Mouse (Mus musculus) heart, embryonic 10.5 days (tissue): Measurements from ENCODE around the gene Zfhx3. TPM values are rescaled to one million over a fixed set of nuclear protein-coding genes. Genes with fewer than 3 reads are reported as not detected.

Experiments
- DNase-seq: peaks from one replicate; pipeline ENCODE4 v3.0.0-alpha.2; 2017; ENCODE audit warnings: low spot score
- H3K27ac ChIP-seq: fragments of 300-500 bp; sonication (generic); 2 replicates; pipeline ENCODE4 v1.5.1; 2016; ENCODE audit warnings: mild to moderate bottlenecking
- H3K27me3 ChIP-seq: fragments of 300-500 bp; sonication (generic); 2 replicates; pipeline ENCODE4 v1.6.1; 2016; ENCODE audit warnings: mild to moderate bottlenecking; ENCODE audit not compliant: poor library complexity, insufficient read depth, severe bottlenecking
- H3K36me3 ChIP-seq: fragments of 300-500 bp; sonication (generic); 2 replicates; pipeline ENCODE4 v1.6.1; 2016; ENCODE audit warnings: mild to moderate bottlenecking, moderate library complexity
- H3K4me1 ChIP-seq: fragments of 300-500 bp; sonication (generic); 2 replicates; pipeline ENCODE4 v1.6.1; 2016; ENCODE audit warnings: mild to moderate bottlenecking
- H3K4me3 ChIP-seq: fragments of 300-500 bp; sonication (generic); 2 replicates; pipeline ENCODE4 v1.5.1; 2016; ENCODE audit warnings: mild to moderate bottlenecking, moderate library complexity
- H3K9me3 ChIP-seq: fragments of 300-500 bp; sonication (generic); 2 replicates; pipeline ENCODE4 v1.6.1; 2016; ENCODE audit warnings: mild to moderate bottlenecking, moderate library complexity
- WGBS: fragments of 180-500 bp; shearing (Covaris S2); methylation state at CpG from one replicate; pipeline ENCODE4 v1.1.7; 2016; 5-methylcytosine and 5-hydroxymethylcytosine counted together
- polyA plus RNA-seq: library from polyadenylated mRNA; unstranded; fragments of >200 nt; fragmentation: Nextera tagmentation; extraction: Ambion mirVana; gene quantifications from 2 replicates; pipeline ENCODE4 v1.2.1, GENCODE M21; 2016

Zfhx3 gene
- polyA plus RNA-seq, 1 experiment from 2014 or later: 9.7 TPM

DNA sequence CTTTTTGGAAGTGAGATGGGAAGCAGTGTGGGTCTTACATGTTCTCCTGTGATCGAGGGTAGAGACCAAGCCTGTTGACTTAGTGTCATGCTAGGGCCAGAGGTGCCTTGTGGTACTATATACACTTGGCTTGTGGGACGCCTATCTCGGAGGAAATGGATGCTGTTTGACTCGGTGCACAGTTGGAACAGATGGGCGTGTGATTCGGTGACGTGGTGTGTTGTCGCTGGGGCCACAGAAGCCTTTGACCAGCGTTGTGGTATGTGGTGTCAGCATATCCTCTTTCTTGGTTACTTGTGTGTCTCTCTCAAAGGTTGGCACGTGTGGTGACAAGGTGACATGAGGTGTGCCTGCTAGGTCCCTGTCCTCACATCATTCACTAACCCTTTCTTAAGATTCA lies 795.7 kb downstream of the Zfhx3 start:
- no peaks in the 10 kb centered on the region for H3K27me3 ChIP-seq
- no peaks in the 10 kb centered on the region for H3K9me3 ChIP-seq
- no peak overlapping the region for H3K4me3 ChIP-seq
- peaks cover 51% of the 10 kb centered on the region for H3K4me1 ChIP-seq
- H3K36me3 ChIP-seq: peaks cover 5% of the 10 kb centered on the region; the same call in 1 of the 2 replicates
- 84% methylated on average over 10 of the region's 10 CpGs for WGBS
- DNase-seq: no peak
- H3K27ac ChIP-seq: no peak overlapping the region

DNA sequence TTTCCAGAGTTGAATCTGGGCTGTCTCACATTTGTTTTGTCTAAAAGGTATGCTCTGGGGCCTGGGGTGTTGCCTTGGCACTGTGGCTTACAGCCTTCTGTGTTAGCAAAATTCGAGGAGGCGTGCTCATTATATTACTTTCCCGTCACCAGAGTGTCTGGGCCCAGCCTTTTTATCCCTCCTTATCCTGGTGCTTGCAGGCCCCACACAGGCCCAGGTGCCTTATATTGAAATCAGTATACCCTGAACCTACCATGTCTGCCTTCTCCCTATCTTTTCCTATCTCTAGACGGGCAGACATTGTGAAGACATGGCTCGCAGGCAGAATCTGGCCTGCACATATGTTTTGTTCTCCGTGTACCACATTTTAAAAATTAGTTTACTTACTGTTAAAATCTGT lies 797.1 kb downstream of the Zfhx3 start:
- DNase-seq: no peak
- H3K36me3 ChIP-seq: peaks cover 5% of the 10 kb centered on the region; the same call in 1 of the 2 replicates
- peaks cover 48% of the 10 kb centered on the region for H3K4me1 ChIP-seq
- no peak overlapping the region for H3K27ac ChIP-seq
- H3K4me3 ChIP-seq: no peak overlapping the region
- H3K27me3 ChIP-seq: no peaks in the 10 kb centered on the region
- H3K9me3 ChIP-seq: no peaks in the 10 kb centered on the region
- WGBS: 79% methylated on average over 6 of the region's 6 CpGs

GRCm38 (mm10) chr8:108740443-108740842 lies 798.0 kb downstream of the Zfhx3 start:
- H3K4me3 ChIP-seq: no peak overlapping the region
- H3K4me1 ChIP-seq: peaks cover 47% of the 10 kb centered on the region
- no peak overlapping the region for H3K27ac ChIP-seq
- 87% methylated on average over 13 of the region's 13 CpGs for whole genome bisulfite sequencing
- no peak for DNase-seq
- no peaks in the 10 kb centered on the region for H3K27me3 ChIP-seq
- H3K36me3 ChIP-seq: peaks cover 5% of the 10 kb centered on the region; the same call in 1 of the 2 replicates
- H3K9me3 ChIP-seq: no peaks in the 10 kb centered on the region

GRCm38 (mm10) chr8:108741651-108742050 lies 799.2 kb downstream of the Zfhx3 start:
- peaks cover 46% of the 10 kb centered on the region for H3K4me1 ChIP-seq
- H3K9me3 ChIP-seq: no peaks in the 10 kb centered on the region
- DNase-seq: no peak
- no peaks in the 10 kb centered on the region for H3K27me3 ChIP-seq
- 85% methylated on average over 4 of the region's 4 CpGs for WGBS
- peaks cover 5% of the 10 kb centered on the region; the same call in 1 of the 2 replicates for H3K36me3 ChIP-seq
- H3K4me3 ChIP-seq: no peak overlapping the region
- no peak overlapping the region for H3K27ac ChIP-seq

- Histone ChIP-seq H3K9me3 (no peaks in the 10 kb centered on the region), H3K4me1 (peaks cover 40% of the 10 kb centered on the region), H3K27me3 (no peaks in the 10 kb centered on the region), H3K27ac (no peak overlapping the region), H3K4me3 (no peak overlapping the region), H3K36me3 (peaks cover 5% of the 10 kb centered on the region; the same call in 1 of the 2 replicates)
- WGBS: 87% methylated on average over 10 of the region's 10 CpGs
- no peak for DNase-seq
Observed at GRCm38 (mm10) chr8:108742465-108742864, 800.0 kb downstream of the Zfhx3 start.

DNA sequence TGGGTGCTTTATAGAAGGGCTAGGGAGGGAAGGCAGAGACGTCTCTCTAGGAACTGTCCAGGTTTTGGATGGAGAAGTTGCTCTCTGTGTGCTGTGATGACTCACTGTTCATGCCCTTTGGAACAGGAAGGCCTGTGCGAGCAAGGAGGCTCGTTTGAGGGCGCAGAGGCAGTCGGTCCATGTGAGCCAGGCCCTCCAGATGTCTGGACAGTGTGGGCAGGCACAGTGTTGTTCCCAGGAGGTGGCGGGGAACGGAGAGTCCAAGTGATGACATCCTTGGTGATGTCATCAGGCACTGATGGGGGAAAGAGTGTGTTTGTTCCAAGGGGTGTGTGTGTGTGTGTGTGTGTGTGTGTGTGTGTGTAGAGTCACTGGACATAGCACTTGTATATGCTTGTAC lies 800.8 kb downstream of the Zfhx3 start:
- Histone ChIP-seq H3K27ac (peak overlapping the region; percentile 42; the same call in 1 of the 2 replicates), H3K4me1 (peaks cover 39% of the 10 kb centered on the region), H3K9me3 (no peaks in the 10 kb centered on the region), H3K4me3 (no peak overlapping the region), H3K27me3 (no peaks in the 10 kb centered on the region), H3K36me3 (peaks cover 5% of the 10 kb centered on the region; the same call in 1 of the 2 replicates)
- WGBS: 40% methylated on average over 7 of the region's 7 CpGs
- no peak for DNase-seq

- Histone ChIP-seq H3K4me1 (peaks cover 54% of the 10 kb centered on the region), H3K36me3 (peaks cover 5% of the 10 kb centered on the region; the same call in 1 of the 2 replicates), H3K4me3 (no peak overlapping the region), H3K9me3 (no peaks in the 10 kb centered on the region), H3K27me3 (no peaks in the 10 kb centered on the region), H3K27ac (no peak overlapping the region)
- no peak for DNase-seq
- 87% methylated on average over 7 of the region's 7 CpGs for WGBS
Observed at GRCm38 (mm10) chr8:108745551-108745950, 803.1 kb downstream of the Zfhx3 start.

DNA sequence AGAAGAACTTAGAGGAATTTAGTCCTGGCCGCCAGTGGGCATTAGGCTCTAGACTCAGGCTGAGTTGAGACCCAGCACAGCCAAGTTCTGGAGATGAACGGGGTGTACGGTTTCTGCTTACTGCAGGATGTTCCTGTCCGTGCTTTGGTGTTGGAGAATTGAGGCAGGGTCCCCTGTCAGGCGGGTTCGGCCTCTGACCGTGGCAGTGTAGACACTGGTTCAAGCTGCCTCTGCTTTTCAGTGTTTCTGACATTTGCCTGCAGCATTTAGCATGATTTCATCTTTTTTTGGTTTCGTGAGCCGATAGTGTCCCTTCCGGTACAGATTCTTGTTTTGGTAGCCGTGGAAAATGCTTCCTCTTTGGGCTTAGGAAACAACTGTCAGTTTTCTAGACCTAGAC lies 805.7 kb downstream of the Zfhx3 start:
- DNase-seq: no peak
- H3K27me3 ChIP-seq: no peaks in the 10 kb centered on the region
- H3K36me3 ChIP-seq: no peaks in the 10 kb centered on the region
- H3K4me3 ChIP-seq: no peak overlapping the region
- H3K4me1 ChIP-seq: peaks cover 50% of the 10 kb centered on the region
- no peak overlapping the region for H3K27ac ChIP-seq
- H3K9me3 ChIP-seq: no peaks in the 10 kb centered on the region
- WGBS: 55% methylated on average over 11 of the region's 11 CpGs

- peaks cover 42% of the 10 kb centered on the region for H3K4me1 ChIP-seq
- peak overlapping the region; percentile 65; the same call in 1 of the 2 replicates for H3K27ac ChIP-seq
- WGBS: 15% methylated on average over 6 of the region's 6 CpGs
- DNase-seq: no peak
- no peaks in the 10 kb centered on the region for H3K9me3 ChIP-seq
- no peak overlapping the region for H3K4me3 ChIP-seq
- H3K36me3 ChIP-seq: no peaks in the 10 kb centered on the region
- H3K27me3 ChIP-seq: no peaks in the 10 kb centered on the region
Observed at GRCm38 (mm10) chr8:108748851-108749376, 806.5 kb downstream of the Zfhx3 start.

DNA sequence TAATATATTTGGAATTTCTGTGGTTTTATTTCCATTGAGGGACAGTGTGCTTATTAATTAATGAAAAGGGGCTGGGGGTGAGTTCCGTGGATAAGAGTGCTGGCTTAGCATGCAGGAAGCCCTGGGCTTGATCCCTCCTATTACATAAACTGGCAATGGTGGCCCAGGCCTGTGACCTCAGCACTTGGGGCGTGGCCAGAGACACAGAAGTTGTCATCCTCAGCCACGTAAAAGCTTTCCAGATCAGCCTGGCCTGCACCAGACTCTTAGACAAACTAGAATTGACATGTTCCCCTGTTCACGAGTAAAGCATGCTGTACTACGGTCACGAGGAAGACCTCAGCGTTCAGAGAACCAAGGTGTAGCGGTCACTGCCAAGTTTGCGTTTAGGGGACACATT lies 808.4 kb downstream of the Zfhx3 start:
- H3K9me3 ChIP-seq: no peaks in the 10 kb centered on the region
- WGBS: 85% methylated on average over 9 of the region's 9 CpGs
- H3K4me1 ChIP-seq: peaks cover 37% of the 10 kb centered on the region
- no peak for DNase-seq
- no peaks in the 10 kb centered on the region for H3K27me3 ChIP-seq
- H3K27ac ChIP-seq: no peak overlapping the region
- no peaks in the 10 kb centered on the region for H3K36me3 ChIP-seq
- no peak overlapping the region for H3K4me3 ChIP-seq

- WGBS: 82% methylated on average over 6 of the region's 6 CpGs
- peaks cover 26% of the 10 kb centered on the region for H3K4me1 ChIP-seq
- DNase-seq: no peak
- H3K27me3 ChIP-seq: no peaks in the 10 kb centered on the region
- no peak overlapping the region for H3K27ac ChIP-seq
- no peaks in the 10 kb centered on the region for H3K9me3 ChIP-seq
- H3K4me3 ChIP-seq: no peak overlapping the region
- H3K36me3 ChIP-seq: no peaks in the 10 kb centered on the region
Observed at GRCm38 (mm10) chr8:108754556-108754955, 812.1 kb downstream of the Zfhx3 start.

DNA sequence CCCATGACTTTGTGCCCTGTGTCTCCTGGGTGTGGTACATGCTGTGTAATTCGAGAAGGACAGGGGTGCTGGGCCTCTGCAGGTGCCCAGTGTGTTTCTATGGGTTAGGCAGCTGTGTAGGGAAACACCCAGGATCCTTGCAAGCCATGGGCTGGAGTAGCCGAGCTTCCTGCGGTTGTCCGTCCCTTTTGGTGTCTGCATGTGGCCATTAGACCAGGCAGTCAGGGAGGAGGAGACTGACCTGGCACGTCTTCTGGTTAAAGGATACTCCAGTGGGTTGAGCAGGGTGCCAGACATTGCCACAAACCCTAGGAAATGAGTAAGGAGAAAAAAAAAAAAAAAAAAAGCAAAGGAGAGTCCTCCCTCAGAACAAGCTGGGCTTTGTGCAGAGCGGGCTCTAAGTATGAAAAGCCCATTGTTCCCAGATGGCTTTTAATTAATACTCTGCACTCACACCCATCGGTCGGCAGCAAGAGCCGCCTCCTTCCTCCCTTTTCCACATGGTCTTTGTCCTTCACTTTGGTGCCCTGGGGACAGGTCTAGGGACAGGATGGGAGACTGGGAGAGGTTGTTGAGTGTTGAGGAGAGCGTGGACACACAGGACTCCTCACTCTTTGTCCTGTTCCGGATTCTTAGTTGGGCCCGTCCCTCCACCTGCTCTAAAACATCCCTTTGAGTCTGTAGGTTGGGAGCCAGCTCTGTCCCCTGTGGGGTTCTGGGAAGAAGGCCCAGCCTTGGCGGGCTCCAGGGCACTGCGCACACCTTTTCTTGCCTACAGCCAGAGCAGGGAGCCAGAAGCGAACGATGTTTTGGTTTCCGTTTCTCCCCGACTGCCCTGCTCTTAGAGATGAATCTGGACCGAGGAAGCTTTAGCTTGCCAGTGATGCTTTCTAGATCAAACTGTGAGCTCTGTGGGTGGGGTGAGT lies 813.2 kb downstream of the Zfhx3 start:
- H3K27ac ChIP-seq: peak overlapping the region; percentile 44; the same call in 1 of the 2 replicates
- no peak for DNase-seq
- WGBS: 66% methylated on average over 19 of the region's 19 CpGs
- no peaks in the 10 kb centered on the region for H3K36me3 ChIP-seq
- H3K4me1 ChIP-seq: peaks cover 32% of the 10 kb centered on the region
- H3K4me3 ChIP-seq: no peak overlapping the region
- H3K9me3 ChIP-seq: no peaks in the 10 kb centered on the region
- H3K27me3 ChIP-seq: no peaks in the 10 kb centered on the region
